Mouse (Mus musculus) lung, adult 18-20 months (tissue): ENCODE data around the gene Lrmda.
A peak's percentile ranks its signal among the peaks of the same experiment; 100 is the strongest.

Source experiments
- DNase-seq, 2 experiments: peaks; one replicate each; pipeline ENCODE4 v3.0.0; 2022; ENCODE audit warnings: mixed read lengths in 2 of 2

The Lrmda gene

DNA sequence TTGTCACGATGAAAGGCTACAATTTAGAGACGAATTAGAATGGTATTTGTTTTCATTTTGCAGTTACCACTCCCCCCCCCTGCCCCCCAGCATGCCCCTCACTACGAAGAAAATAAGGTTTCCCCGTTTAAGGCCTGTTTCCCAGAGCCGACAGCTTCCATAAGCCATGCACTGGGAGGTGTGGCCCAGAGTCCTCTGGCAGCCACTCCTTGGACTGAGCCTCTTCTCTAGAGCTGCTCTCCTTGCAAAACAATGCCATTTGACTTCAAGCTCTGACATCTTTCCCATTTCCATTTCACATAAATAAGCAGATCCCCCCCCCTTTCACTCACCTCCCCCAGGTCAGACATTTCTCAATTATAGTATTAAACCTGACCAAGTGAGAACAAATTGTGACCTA is 654.1 kb downstream of the Lrmda start:
- DNase-seq = no peak

DNA sequence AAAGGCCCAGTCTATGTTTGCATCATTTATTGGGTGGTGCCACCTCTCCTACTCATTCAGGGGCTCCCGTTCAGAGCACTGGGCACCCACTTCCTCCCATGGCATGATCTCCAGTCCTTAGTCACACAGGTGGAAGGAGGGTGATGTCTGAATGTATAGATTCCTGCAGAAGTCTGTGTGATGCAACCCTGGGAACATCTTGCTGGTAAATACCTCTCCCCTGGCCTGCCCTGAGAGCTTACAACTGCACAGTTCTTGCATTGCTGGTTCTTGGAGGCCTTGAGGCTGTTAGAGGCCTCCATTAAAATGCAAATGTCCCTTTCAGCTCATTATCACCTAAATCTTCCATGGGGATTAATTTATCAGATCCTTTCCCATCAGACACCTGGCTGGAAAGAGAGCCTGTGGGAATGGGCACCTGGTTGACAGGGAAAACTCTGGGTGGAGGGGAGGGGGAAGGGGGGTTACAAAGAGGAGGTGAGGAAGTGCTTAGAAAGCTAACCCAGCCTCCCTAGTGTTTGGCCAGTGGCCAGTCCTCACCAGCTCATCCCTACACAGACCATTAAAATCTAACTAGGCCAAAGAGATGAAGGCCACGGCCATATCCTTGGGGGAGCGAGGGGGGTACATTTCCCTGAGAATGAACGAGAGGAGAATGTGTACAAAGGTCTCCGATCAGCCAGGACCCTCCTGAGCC is 659.6 kb downstream of the Lrmda start:
- no peak for DNase-seq

- DNase-seq = no peak
These were observed 660.5 kb downstream of the Lrmda start for GRCm38 (mm10) chr14:22679705-22680643.

DNA sequence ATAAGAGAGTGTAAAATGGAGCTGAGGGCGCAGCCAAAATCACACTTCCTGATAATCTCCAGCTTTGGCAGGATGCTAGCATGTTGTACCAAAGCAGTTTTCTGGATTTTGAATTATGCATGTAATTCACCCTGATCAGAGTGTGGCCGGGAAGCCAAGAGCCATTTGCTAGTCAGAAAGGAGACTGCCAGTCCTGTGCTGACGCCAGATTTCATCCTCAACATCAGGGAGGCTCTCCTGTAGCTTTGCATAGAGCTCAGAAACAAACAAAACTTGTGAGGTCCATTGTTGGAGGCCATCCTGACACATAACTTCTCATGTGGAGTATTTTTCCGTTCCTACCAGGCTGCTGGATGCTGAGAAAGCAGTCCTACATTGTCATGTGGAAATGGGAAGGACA is 667.4 kb downstream of the Lrmda start:
- DNase-seq = peak in 1 of 2 experiments; percentile 13

DNA sequence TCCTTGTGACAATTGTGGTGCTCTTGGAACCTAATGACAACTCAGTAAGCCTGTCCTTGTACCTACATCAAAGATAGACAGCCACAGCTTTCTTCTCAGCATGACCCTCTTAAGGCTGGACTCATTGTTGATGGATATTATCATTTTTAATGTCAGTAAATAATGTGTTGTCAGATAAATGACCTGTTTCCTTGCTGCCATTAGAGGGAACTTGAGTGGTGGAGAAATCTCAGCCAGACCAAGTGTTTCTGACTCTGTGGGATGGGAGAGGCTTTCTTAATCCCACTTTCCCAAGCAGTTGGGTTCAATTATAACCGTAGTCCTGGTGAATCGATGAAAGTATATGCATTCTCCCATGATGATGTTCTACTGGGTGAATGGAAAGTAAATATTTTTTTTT is 668.9 kb downstream of the Lrmda start:
- DNase-seq = no peak

DNA sequence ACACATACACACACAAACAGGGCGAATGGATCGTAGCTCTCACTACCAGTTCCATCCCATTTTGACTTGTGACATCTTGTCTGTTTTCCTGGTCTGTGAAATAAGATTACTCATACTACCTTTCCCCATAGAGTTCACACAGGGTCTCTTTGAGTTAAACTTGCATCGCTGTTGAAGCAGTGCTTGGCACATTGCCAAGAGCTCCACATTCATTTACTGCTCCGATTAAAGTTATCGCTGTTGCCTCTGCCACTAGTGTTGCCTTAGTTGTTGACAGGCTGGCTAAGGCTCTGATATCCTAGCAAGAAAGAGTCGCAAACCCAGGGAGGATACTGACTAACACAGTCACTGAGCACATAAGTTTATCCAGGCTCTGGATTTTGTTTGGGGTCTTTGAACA is 675.9 kb downstream of the Lrmda start:
- DNase-seq = no peak

- no peak for DNase-seq
These were observed 676.4 kb downstream of the Lrmda start for GRCm38 (mm10) chr14:22695931-22696365.

- DNase-seq = no peak
These were observed 680.7 kb downstream of the Lrmda start for GRCm38 (mm10) chr14:22700236-22700635.

- no peak for DNase-seq
These were observed 681.2 kb downstream of the Lrmda start for GRCm38 (mm10) chr14:22700690-22701089.

GRCm38 (mm10) chr14:22707958-22708701 is 688.6 kb downstream of the Lrmda start:
- peak in 1 of 2 experiments; percentile 19 for DNase-seq

DNA sequence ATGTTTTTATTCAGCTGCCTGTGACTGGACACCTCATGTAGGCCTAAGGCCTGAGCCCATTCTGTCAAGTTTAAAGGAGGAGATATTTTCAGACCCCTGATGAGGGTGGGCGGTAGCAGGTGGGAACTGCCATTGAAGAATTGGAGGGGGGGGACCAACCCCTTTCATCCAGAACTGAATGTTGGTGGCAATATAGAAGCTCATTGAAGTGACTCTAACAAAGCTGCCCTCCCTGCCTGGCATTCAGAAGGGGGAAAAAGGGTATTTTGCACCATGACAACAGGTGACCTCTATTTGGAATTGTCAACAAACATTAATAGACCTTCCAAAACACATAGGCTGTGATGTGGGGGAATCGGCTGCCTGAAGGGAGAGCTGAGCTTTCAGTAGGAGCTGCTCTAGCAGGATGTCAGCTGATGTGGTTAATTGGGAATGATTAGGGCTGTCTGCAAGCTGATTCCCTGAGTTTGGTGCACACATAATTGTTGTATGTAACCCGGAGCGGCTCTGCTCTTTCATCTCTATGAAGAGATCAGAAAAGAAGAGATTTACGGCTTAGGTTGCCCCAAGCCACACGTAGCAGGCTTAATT is 690.7 kb downstream of the Lrmda start:
- no peak for DNase-seq

DNA sequence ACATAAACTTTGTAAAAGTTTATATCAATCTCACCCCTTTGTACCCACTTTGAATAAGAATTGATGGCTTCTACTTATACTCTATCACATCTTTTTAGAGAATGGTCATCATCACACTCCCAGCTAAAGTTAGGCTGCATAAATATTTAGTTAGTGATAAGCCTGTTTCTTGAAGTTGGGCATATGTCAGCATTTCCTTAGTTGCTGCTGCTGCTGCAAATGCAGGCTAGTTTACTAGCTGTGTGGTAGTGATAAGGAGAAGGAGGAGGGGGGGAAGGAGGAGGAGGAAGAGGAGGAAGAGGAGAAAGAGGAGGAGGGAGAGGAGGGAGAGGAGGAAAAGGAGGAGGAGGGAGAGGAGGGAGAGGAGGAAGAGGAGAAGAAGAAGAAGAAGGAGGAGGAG is 692.9 kb downstream of the Lrmda start:
- no peak for DNase-seq

DNA sequence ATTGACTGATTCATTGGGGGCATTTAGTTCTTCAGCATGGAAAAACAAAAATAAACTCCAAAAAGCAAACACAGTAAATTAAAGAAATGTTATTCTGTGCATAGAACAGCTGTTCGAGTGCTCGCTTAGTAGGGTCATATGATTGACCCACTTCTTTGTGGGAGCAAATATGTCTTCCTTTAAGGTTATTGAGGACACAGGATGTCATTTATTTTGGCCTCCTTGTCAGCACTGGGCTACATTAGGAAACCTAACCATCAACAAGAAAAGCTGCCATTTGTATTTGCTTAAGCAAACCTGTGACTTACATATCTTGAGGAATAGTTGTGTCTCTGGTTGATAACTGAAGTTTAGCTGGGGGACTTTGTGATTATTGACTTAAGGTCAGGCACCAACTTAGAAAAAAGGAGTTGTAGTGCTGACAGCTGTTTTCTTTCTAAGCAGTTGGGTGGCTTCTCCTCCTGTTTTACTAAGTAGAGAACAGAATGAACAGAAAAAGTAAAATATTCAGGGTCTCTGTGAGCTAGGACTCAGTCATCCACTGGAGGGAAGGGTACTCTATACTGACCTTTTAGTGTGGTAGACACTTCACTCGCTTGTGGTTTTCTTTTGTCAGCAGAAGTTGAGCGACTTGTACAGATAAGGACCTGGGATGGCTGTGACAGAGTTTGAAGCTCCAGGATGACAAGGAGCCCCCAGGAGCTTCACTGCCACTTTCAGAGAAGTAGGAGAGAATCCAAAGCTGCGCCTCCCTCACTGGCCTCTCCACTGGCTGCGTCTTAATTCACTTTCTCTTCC is 696.3 kb downstream of the Lrmda start:
- no peak for DNase-seq

GRCm38 (mm10) chr14:22719968-22720367 is 700.5 kb downstream of the Lrmda start:
- no peak for DNase-seq

GRCm38 (mm10) chr14:22721845-22722244 is 702.3 kb downstream of the Lrmda start:
- no peak for DNase-seq

DNA sequence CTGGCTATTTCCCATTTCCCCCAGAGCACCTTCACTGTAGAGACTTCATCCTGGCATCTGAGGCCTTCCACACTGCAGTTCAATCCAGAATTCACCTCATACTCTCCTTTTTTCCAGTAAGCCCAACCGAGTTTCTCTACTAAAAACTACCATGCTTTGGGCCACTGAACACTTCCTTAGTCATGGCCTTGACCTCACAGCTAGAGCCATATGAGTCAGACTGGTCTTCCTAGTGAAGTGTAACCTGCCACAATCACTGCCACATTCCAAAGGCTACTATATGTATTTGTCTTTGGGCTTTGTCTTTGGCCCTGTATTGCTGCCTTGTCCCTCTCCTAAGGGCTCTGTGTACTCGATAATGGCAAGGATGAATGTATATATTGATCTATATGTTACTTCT is 708.0 kb downstream of the Lrmda start:
- no peak for DNase-seq

- DNase-seq = no peak
These were observed 709.2 kb downstream of the Lrmda start for GRCm38 (mm10) chr14:22728611-22729223.

DNA sequence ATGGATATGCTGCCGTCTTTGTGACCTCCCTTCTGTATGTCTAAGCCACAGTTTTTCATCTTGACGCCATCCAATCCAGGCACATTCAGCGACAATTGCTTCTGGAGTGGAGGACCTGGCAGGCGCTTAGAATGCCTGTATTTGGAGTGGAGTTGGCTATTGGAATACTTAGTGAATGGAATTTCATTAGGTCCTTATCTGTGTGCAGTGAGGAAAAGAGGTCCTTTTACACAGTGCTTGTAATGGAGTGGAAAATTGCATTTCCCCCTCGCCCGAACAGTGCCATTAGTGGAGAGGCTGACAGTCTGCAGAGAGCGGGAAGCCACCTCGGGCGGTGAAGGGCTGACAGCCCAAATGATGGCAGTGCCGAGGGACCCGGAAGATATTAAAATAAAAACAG is 719.1 kb downstream of the Lrmda start:
- DNase-seq = peak; percentile 53 to 65

DNA sequence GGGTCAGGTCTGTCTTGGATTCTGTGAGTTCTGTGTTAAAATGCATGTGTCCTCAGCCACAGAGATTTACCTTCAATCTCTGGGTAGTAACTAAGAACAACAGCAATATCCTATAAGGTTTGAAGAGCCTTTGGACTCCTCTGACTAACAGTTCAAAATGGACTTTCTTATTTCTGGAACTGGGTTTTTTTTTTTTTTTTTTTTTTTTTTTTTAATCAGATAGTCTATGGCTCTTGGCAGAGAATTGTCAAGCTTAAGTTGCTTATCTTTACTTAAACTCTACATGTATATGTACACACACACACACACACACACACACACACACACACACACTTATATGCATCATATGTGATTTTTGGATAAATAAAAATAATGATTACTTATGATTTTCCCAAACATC is 723.0 kb downstream of the Lrmda start:
- DNase-seq = no peak

- DNase-seq = no peak
These were observed 723.8 kb downstream of the Lrmda start for GRCm38 (mm10) chr14:22743264-22743663.

- no peak for DNase-seq
These were observed 725.2 kb downstream of the Lrmda start for GRCm38 (mm10) chr14:22744701-22745100.
